Mouse (Mus musculus): ENCODE measurements at regions not wholly inside any gene's neighbourhood (a gene's known extent, or its start where the extent isn't known, plus 50 kb on each side); places are given as distances from the start of the nearest gene placed in this dataset.

DNA sequence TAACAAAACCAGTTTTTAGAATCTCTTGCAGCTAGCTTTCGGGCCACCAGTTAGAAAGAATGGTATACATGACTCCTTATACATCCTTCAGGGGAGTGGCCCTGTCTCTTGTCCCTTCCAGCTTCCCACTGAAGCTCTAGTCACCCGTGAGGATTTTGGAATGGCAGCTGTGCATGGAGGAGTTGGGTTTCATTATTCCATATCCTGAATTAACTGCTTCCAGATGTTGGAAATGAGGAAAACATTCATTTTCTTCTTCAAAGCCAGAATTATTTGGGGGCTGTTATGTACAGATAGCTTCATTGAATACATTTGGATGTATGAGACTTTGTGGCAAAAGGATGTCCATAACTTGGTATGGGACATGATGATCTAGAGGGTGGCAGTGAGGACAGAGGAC, 181.3 kb upstream of the Irx3 start:
- Histone ChIP-seq H3K36me3 (ENCODE audit: insufficient read depth, low read length) (no peaks in the 10 kb centered on the region), H3K4me3 (replicated peaks; ENCODE audit: low read length) (no peak overlapping the region), H3K9me3 (ENCODE audit: low read length) (peaks cover 5% of the 10 kb centered on the region), H3K27me3 (ENCODE audit: insufficient read depth, low read length) (no peaks in the 10 kb centered on the region), H3K4me1 (replicated peaks; ENCODE audit: low read depth, low read length) (no peaks in the 10 kb centered on the region)
- TF ChIP-seq POU5F1 (IDR thresholded peaks at IDR 0.05; ENCODE audit: borderline replicate concordance, low read length) (no peak), NANOG (IDR thresholded peaks at IDR 0.05; ENCODE audit: borderline replicate concordance, low read length) (no peak)

DNA sequence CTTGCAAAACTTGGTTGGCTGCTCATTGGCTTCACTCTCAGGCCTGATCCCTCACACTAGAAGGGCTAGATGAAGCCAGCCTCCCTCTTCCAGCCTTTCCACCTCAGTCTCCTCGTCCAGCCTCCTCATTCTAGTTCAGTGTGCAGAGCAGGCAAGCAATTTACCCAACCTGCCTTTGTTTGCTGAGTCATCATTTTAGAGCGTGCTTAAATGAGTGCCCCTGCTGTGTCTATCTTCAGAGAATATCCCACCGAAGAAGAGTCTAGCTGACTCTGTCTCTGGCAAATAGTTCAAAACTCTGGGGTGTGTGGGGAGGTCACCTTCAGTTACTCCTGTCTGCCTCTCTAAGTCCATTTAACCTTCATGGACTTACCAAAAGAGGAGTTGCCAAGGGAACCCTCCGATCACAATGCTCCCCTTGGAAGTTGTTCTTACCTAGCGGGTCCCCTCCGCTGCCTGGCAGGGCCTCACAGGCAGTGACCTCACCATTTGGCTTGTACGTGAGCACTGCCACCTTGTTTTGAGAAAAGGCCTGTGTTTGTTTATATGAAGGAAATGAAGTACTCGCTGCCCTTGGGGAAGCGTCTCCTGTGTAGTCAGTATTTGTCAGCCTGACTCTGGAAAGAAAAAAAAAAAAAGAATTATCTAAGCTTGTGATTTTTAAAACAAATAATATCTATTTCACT, 175.2 kb upstream of the Irx3 start:
- TF ChIP-seq POU5F1 (IDR thresholded peaks at IDR 0.05; ENCODE audit: borderline replicate concordance, low read length) (no peak), NANOG (IDR thresholded peaks at IDR 0.05; ENCODE audit: borderline replicate concordance, low read length) (no peak), CTCF (conservative IDR thresholded peaks at IDR 0.05; ENCODE audit: low read length) (no peak)
- no peaks in the 10 kb centered on the region for H3K9me3 ChIP-seq (ENCODE audit: low read length)
- H3K4me1 ChIP-seq (replicated peaks; ENCODE audit: low read depth, low read length), result peaks cover 5% of the 10 kb centered on the region
- no peaks in the 10 kb centered on the region; the same call in 1 of the 2 replicates for H3K27me3 ChIP-seq (ENCODE audit: insufficient read depth, low read length)
- H3K4me3 ChIP-seq (replicated peaks; ENCODE audit: low read length), result no peak overlapping the region
- no peaks in the 10 kb centered on the region for H3K36me3 ChIP-seq (ENCODE audit: insufficient read depth, low read length)

DNA sequence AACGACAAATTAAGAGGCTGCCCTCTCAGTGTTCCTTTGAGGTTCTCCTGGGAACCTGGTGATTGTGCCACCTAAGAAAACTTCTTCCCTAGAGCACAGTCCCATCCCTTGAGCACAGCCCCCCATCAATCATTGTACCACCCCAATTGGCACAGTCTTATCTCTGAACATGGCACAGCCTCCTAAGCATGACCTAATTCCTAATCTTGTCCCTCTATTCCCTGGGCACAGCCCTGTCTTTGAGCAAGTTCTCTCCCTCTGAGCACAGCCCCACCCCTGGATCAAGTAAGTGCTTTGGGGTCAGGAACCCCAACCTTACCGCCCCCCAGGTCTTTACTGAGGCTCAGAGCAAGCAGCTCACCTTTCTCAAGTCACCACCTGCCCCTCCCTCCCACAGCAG, 173.6 kb upstream of the Irx3 start:
- TF ChIP-seq POU5F1 (IDR thresholded peaks at IDR 0.05; ENCODE audit: borderline replicate concordance, low read length) (no peak), NANOG (IDR thresholded peaks at IDR 0.05; ENCODE audit: borderline replicate concordance, low read length) (no peak), CTCF (conservative IDR thresholded peaks at IDR 0.05; ENCODE audit: low read length) (no peak)
- H3K27me3 ChIP-seq (ENCODE audit: insufficient read depth, low read length), result no peaks in the 10 kb centered on the region; the same call in 1 of the 2 replicates
- no peak overlapping the region for H3K4me3 ChIP-seq (replicated peaks; ENCODE audit: low read length)
- peaks cover 5% of the 10 kb centered on the region for H3K4me1 ChIP-seq (replicated peaks; ENCODE audit: low read depth, low read length)
- no peaks in the 10 kb centered on the region for H3K9me3 ChIP-seq (ENCODE audit: low read length)
- no peaks in the 10 kb centered on the region for H3K36me3 ChIP-seq (ENCODE audit: insufficient read depth, low read length)

DNA sequence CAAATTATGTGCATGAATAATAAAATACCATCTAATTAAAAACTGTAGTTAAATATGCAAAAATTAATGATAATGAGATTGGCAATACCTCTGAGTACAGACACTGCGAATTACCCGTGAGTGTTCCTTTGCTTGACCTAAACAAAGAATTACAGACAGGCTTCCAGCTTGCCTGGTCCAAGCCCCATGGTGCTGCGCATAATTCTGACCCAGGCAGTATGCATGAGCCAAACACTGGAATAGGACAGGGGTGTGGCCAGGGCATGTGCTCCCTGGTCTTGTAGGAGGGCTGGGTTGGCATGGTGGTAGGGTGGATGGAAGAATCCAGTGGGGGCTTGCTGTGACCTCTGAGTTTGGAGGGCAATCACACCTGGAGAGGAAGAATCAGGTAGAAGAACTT, 172.8 kb upstream of the Irx3 start:
- TF ChIP-seq CTCF (conservative IDR thresholded peaks at IDR 0.05; ENCODE audit: low read length) (no peak), POU5F1 (IDR thresholded peaks at IDR 0.05; ENCODE audit: borderline replicate concordance, low read length) (no peak), NANOG (IDR thresholded peaks at IDR 0.05; ENCODE audit: borderline replicate concordance, low read length) (no peak)
- H3K36me3 ChIP-seq (ENCODE audit: insufficient read depth, low read length), result no peaks in the 10 kb centered on the region
- no peak overlapping the region for H3K4me3 ChIP-seq (replicated peaks; ENCODE audit: low read length)
- H3K4me1 ChIP-seq (replicated peaks; ENCODE audit: low read depth, low read length), result peaks cover 5% of the 10 kb centered on the region
- H3K9me3 ChIP-seq (ENCODE audit: low read length), result no peaks in the 10 kb centered on the region
- H3K27me3 ChIP-seq (ENCODE audit: insufficient read depth, low read length), result no peaks in the 10 kb centered on the region; the same call in 1 of the 2 replicates

DNA sequence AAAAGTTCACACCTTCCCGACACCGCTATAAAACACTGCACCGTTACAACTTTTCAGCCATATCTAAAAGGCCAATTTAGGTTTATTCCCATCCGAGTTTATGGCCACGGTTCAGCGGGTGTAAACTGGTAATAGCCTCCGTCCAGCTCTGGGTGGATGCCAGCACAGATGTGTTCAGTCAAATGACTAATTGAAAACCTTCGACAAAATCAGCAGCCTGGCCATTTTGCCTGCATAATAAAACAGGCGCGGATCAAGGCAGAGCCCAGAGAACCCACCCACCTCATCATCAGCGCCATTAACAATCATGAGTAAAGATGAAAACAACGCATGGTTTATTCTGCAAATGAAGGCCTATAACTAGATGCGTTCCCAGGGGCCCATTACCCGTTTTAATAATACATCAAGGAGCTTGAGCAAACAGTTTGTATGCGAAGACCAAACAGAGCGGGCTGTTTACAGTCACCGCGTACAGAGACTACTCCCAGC, 172.1 kb upstream of the Irx3 start:
- no peak overlapping the region for H3K4me3 ChIP-seq (replicated peaks; ENCODE audit: low read length)
- no peaks in the 10 kb centered on the region; the same call in 1 of the 2 replicates for H3K27me3 ChIP-seq (ENCODE audit: insufficient read depth, low read length)
- no peak for TF ChIP-seq POU5F1 (IDR thresholded peaks at IDR 0.05; ENCODE audit: borderline replicate concordance, low read length)
- TF ChIP-seq CTCF (conservative IDR thresholded peaks at IDR 0.05; ENCODE audit: low read length), result no peak
- no peak for TF ChIP-seq NANOG (IDR thresholded peaks at IDR 0.05; ENCODE audit: borderline replicate concordance, low read length)
- H3K9me3 ChIP-seq (ENCODE audit: low read length), result no peaks in the 10 kb centered on the region
- peaks cover 5% of the 10 kb centered on the region for H3K4me1 ChIP-seq (replicated peaks; ENCODE audit: low read depth, low read length)
- no peaks in the 10 kb centered on the region for H3K36me3 ChIP-seq (ENCODE audit: insufficient read depth, low read length)

DNA sequence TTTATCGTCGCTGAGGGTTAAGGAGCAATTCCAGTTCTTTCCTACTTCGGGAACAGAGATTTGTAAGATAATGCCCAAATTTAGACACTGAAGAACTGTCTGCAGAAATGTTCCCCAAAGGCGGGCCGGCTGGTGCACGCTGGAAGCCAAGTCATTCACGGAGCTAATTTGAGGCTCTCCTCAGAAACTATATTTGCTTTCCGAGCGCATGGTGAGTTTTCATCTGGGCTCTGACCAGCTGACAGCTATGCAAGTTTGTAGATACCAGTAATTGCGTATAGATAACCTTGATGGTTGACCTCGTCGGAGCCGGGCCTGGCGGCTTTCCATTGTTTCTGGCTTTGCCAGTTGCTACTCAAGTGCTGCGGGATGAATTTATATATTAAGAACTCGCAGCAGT, 165.5 kb upstream of the Irx3 start:
- Histone ChIP-seq H3K27me3 (ENCODE audit: insufficient read depth, low read length) (peaks cover 6% of the 10 kb centered on the region; the same call in 1 of the 2 replicates), H3K36me3 (ENCODE audit: insufficient read depth, low read length) (no peaks in the 10 kb centered on the region), H3K4me3 (replicated peaks; ENCODE audit: low read length) (peak overlapping the region; percentile 41), H3K4me1 (replicated peaks; ENCODE audit: low read depth, low read length) (peaks cover 9% of the 10 kb centered on the region), H3K9me3 (ENCODE audit: low read length) (no peaks in the 10 kb centered on the region)
- TF ChIP-seq CTCF (conservative IDR thresholded peaks at IDR 0.05; ENCODE audit: low read length), result no peak
- TF ChIP-seq NANOG (IDR thresholded peaks at IDR 0.05; ENCODE audit: borderline replicate concordance, low read length), result no peak
- no peak for TF ChIP-seq POU5F1 (IDR thresholded peaks at IDR 0.05; ENCODE audit: borderline replicate concordance, low read length)

DNA sequence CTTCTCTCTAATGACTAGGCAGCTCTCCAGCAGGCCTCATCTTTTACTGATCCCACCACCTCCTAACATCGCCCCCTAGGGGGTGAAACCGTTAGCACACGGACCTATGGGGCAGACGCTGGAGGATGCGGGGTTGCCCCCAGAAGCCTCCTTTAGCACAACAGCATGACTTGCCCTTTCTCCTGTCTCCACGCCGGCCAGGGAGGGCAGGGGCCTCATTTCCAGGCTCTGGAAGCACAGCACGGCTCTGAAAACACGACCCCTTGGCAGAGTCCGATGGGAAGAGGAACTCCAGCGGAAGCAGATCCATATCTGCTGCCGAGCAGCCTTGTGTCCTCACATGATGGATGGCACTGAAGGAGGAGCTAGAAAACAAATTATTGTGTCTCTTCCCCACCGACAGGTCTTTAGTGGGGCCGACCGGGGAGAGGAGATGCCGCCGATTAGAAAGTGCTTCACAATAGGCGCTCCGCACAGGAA, 165.1 kb upstream of the Irx3 start:
- no peaks in the 10 kb centered on the region for H3K36me3 ChIP-seq (ENCODE audit: insufficient read depth, low read length)
- H3K4me3 ChIP-seq (replicated peaks; ENCODE audit: low read length), result peak overlapping the region; percentile 41
- H3K27me3 ChIP-seq (ENCODE audit: insufficient read depth, low read length), result peaks cover 6% of the 10 kb centered on the region; the same call in 1 of the 2 replicates
- H3K4me1 ChIP-seq (replicated peaks; ENCODE audit: low read depth, low read length), result peaks cover 9% of the 10 kb centered on the region
- TF ChIP-seq POU5F1 (IDR thresholded peaks at IDR 0.05; ENCODE audit: borderline replicate concordance, low read length) (no peak), CTCF (conservative IDR thresholded peaks at IDR 0.05; ENCODE audit: low read length) (peak; percentile 38)
- H3K9me3 ChIP-seq (ENCODE audit: low read length), result no peaks in the 10 kb centered on the region

DNA sequence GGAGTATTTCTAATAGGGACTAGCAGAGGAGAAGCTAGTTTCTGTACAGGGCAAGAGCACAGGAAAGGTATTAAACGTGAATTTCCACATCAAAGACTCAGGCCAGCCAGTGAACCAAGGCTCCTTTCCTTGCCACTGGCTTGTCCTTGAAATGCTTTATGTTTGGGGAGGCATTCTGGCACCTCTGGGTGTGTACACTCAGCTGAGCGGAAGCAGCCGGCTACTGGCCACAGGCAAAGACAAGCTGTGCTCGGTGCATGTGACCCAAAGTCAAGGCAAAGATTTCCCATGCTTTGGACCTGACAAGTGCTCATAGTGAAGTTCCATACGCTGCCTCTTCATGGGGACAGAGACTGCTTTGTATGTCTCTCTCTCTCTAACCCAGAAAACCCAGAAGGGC, 159.8 kb upstream of the Irx3 start:
- Histone ChIP-seq H3K4me1 (replicated peaks; ENCODE audit: low read depth, low read length) (no peaks in the 10 kb centered on the region), H3K4me3 (replicated peaks; ENCODE audit: low read length) (no peak overlapping the region), H3K27me3 (ENCODE audit: insufficient read depth, low read length) (peaks cover 3% of the 10 kb centered on the region; the same call in 1 of the 2 replicates), H3K36me3 (ENCODE audit: insufficient read depth, low read length) (no peaks in the 10 kb centered on the region), H3K9me3 (ENCODE audit: low read length) (peaks cover 7% of the 10 kb centered on the region; the same call in 1 of the 2 replicates)
- no peak for TF ChIP-seq CTCF (conservative IDR thresholded peaks at IDR 0.05; ENCODE audit: low read length)
- no peak for TF ChIP-seq POU5F1 (IDR thresholded peaks at IDR 0.05; ENCODE audit: borderline replicate concordance, low read length)
- no peak for TF ChIP-seq NANOG (IDR thresholded peaks at IDR 0.05; ENCODE audit: borderline replicate concordance, low read length)

All from E14TG2a.4 (cell line).